Mouse (Mus musculus) forelimb bud, embryonic 11.5 days (tissue): Measurements from ENCODE around the gene Grin3a.

ENCODE experiments used
- DNase-seq: peaks from one replicate; pipeline ENCODE4 v3.0.0-alpha.2; 2012; ENCODE audit warnings: low read depth, low spot score

The Grin3a gene

DNA sequence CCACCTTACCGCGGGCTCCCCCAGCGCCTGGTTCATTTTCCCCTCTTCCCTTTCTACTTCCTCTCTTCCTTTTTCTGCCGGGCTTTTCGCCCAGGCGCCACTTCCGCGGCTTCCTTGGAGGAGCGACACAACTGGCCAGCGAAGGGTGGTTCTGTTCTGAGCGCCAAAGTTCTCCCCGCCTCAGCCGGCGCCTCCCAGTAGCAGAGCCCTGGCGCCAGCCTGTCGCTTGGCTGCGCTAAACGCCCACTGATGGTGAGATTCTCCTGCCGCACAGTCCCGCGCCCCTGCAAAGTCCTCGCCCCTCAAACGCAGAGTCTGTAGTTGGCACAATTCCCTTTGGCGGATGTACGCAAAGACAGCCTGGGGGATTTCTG, at the start of gene Grin3a:
TSS of gene Grin3a (minus strand) at position 133 of the 374 bp plus-strand sequence.
- peak; percentile 48 for DNase-seq

DNA sequence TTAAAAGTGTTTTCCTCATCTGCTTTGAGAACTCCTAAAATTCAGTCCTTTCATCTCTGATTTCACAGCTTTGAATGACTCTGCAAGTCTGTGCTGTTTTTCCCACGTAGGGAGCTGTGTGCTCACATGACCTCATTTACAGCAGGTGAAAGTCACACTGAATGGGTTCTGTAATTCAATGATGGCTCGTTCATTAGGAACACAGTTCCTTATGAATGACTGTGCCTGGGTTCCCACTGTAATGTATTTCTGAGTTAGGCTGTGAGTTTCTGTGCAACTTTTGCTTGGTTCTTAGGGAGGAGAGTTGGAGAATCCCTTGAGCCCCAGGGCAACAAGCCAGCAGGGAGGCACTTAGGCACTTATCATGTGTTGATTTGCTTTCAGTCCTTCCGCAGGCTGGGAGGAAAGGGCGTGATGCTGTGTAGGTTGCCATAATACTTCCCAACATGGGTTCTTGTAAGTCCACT, 46.3 kb upstream of the Grin3a start:
- DNase-seq = no peak

DNA sequence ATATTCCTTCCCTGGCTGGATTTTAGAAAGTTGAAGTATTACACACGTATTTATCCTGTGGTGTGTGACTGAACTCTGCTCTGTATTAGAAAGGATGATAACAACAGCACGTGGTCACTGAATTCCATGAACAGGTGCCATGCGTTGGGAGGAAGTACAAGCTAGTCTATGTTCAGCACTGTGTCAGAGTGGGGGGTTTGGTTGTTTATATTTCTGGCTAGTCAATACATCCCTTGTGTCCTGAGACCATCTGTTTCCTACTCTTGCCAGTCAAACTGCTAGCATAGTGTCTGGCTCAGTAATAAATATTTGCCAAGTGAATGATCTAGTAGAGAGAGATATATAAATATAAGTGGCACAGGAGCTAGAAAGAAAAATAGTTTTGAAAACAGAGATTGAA, 31.5 kb upstream of the Grin3a start:
- DNase-seq = no peak

GRCm38 (mm10) chr4:49860611-49861010, 15.1 kb upstream of the Grin3a start:
- DNase-seq = no peak

GRCm38 (mm10) chr4:49844828-49845611, 524 bp downstream of the Grin3a start:
- no peak for DNase-seq

- no peak for DNase-seq
Measured at GRCm38 (mm10) chr4:49844274-49844827, 1.2 kb downstream of the Grin3a start.

GRCm38 (mm10) chr4:49843787-49844186, 1.8 kb downstream of the Grin3a start:
- peak; percentile 43 for DNase-seq

- DNase-seq = no peak
Measured at GRCm38 (mm10) chr4:49832035-49832434, 13.5 kb downstream of the Grin3a start.

DNA sequence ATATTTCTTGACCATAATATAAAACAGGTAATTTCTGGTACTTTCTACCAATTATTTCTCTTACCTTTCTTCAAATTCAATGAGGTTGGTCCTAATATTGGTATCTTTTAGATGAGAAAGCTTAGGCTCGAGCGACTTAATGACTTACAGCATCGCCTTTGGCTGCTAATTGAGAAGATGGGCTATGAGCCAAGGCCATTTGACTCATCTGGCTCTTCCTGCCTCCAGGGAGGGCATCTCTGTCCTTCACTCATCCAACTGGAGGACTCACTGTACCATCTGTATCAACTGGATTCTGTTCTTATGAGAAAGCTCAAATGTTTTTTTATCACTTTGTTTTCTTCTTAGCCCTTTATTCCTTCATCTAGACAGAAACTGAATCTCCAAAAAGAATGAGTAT, 31.7 kb downstream of the Grin3a start:
- DNase-seq = no peak

- DNase-seq = no peak
Measured at GRCm38 (mm10) chr4:49806791-49807190, 38.8 kb downstream of the Grin3a start.

GRCm38 (mm10) chr4:49799338-49799737, 46.2 kb downstream of the Grin3a start:
- DNase-seq = no peak

- no peak for DNase-seq
Measured at GRCm38 (mm10) chr4:49788971-49789370, 56.6 kb downstream of the Grin3a start.

- no peak for DNase-seq
Measured at GRCm38 (mm10) chr4:49742847-49743246, 102.7 kb downstream of the Grin3a start.

DNA sequence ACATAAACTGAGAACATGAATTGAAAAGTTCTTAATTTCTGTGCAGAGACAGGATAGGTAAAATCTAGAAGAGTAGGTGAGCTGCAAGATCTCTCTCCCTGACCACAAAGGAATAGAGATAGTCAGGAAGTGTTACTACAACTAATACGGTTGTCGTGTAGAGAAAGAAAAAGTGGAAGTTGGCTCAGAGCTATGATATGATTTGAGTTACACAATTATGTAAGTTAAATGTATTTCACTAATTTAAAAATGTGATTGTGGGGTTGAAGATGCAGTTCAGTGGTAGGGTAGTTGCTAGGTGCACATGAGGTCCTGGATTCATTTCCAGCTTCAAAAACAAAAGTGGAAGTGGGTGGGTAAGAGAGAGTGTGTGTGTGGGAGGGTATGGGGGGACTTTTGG, 103.6 kb downstream of the Grin3a start:
- no peak for DNase-seq

DNA sequence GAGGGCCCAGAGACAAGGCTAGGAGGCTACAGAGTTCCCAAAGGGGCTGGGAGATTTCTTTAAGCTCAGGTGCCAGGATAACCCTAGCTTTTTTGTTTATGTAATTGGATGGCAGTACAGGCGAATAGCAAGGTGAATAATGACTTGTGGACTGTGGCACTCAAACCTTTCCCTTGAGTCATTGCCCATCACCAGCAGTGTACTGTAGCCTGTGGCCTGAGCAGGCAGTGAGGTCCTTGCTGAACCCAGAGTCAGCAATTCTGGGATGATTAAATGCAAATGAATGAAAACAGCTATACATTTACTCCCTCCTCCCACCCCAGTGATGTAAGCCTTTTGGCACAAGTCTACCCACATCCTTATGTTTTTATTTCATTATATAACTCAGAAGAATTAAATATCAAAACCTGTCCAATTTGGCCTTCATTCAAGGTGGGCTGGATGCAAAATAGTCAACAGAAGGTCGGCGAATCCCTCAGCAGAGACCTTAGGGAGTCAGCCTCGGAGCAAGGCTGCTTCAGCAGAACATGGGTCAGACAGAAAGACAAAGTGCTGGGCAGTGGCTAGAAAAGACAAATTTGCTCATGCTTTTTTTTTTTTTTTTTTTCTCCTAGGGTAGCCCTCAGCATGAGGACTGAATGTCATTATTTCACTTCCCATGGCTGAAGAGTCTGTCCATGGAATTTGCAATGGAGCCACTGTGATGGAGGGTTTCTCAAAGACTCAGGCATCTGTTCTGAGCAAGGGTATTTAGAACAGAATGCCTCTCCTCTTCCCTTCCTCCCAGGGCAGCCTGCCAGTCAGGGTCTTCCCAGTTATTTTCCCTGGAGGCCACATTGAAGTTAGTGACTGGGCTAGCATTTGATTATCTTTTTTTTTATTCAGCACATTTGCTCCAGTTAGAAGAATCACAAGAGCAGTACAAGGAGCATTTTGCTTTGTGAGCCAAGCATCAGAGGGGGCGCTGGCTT, 104.5 kb downstream of the Grin3a start:
- no peak for DNase-seq

GRCm38 (mm10) chr4:49739561-49739960, 106.0 kb downstream of the Grin3a start:
- no peak for DNase-seq

DNA sequence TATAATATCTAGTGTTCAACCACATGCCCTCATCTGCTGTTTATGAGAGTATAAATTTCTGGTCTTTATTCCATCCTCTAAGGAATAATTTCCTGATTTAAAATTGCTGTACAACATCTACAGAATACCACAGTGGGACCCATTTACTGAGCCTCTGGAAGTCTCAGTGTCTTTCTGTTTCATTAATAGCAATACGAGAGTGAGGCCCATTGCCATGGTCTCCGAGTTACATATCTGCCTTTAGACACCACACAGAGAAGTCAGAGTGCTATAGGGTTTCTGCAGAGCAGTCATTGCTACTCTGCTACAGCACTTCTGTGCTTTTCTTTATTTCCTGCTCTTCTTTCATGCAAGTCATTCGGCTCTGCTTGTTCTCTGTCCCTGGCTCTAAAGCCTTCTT, 116.2 kb downstream of the Grin3a start:
- no peak for DNase-seq

- DNase-seq = no peak
Measured at GRCm38 (mm10) chr4:49723908-49724307, 121.6 kb downstream of the Grin3a start.

GRCm38 (mm10) chr4:49691405-49692194, 153.9 kb downstream of the Grin3a start:
- DNase-seq = no peak

GRCm38 (mm10) chr4:49688594-49689288, 156.8 kb downstream of the Grin3a start:
- peak; percentile 73 for DNase-seq

GRCm38 (mm10) chr4:49681812-49682211, 163.7 kb downstream of the Grin3a start, which contains the start of gene Ppp3r2:
TSS of gene Ppp3r2 (minus strand) at chr4:49682024.
- DNase-seq = no peak
